Mouse (Mus musculus): ENCODE results near the gene Cdiptos. TPM values are rescaled to one million over a fixed set of nuclear protein-coding genes. Genes with fewer than 3 reads are reported as not detected.

The Cdiptos gene
- total RNA-seq (2021), result under 1 TPM; 0.45 to 0.59 TPM
- long read RNA-seq, experiment 1, result 0 reads
- long read RNA-seq, experiment 2, result 0 reads

- DNase-seq, result peak; percentile 97 to 98
- intact Hi-C loops (cut with DNase I), result loop anchor here (2.0 kb wide), 2 partner anchors 25 to 39 kb away; partner anchors contain the start of genes Mvp and Sez6l2
These were observed at the start of gene Cdiptos for GRCm38 (mm10) chr7:126975950-126976866. Gene Cdiptos, minus strand, starts transcription at chr7:126976098.

GRCm38 (mm10) chr7:127024755-127025555 lies 49.1 kb upstream of the Cdiptos start:
- intact Hi-C loops (cut with DNase I), result no loop called here
- DNase-seq, result peak; percentile 80

GRCm38 (mm10) chr7:127023896-127024690 lies 48.2 kb upstream of the Cdiptos start:
- intact Hi-C loops (cut with DNase I), result no loop called here
- no peak for DNase-seq

- DNase-seq, result no peak
- intact Hi-C loops (cut with DNase I), result no loop called here
These were observed 47.4 kb upstream of the Cdiptos start for GRCm38 (mm10) chr7:127023272-127023691.

- DNase-seq, result no peak
- intact Hi-C loops (cut with DNase I), result no loop called here
These were observed 46.8 kb upstream of the Cdiptos start for GRCm38 (mm10) chr7:127022528-127023271.

GRCm38 (mm10) chr7:127021563-127022527 lies 45.9 kb upstream of the Cdiptos start:
- DNase-seq, result no peak
- intact Hi-C loops (cut with DNase I), result no loop called here

- intact Hi-C loops (cut with DNase I), result no loop called here
- peak; percentile 48 to 55 for DNase-seq
These were observed 45.1 kb upstream of the Cdiptos start, which contains the start of the genes Gm42742 and Prrt2 for GRCm38 (mm10) chr7:127020901-127021562. Gene Gm42742, minus strand, starts transcription at chr7:127021097. Gene Prrt2, minus strand, starts transcription at chr7:127021211.

- intact Hi-C loops (cut with DNase I), result no loop called here
- DNase-seq, result no peak
These were observed 44.6 kb upstream of the Cdiptos start for GRCm38 (mm10) chr7:127020491-127020890.

- intact Hi-C loops (cut with DNase I), result no loop called here
These were observed 44.1 kb upstream of the Cdiptos start for GRCm38 (mm10) chr7:127020031-127020430.

GRCm38 (mm10) chr7:127019306-127019960 lies 43.5 kb upstream of the Cdiptos start:
- intact Hi-C loops (cut with DNase I), result loop anchor here (10.0 kb wide), 1 partner anchor 85 kb away; no protein-coding TSS in a partner anchor
- no peak for DNase-seq

More at GRCm38 (mm10) chr7:127020031-127020430, 44.1 kb upstream of the Cdiptos start:
- no peak for DNase-seq

GRCm38 (mm10) chr7:127018416-127019305 lies 42.8 kb upstream of the Cdiptos start:
- intact Hi-C loops (cut with DNase I), result loop anchor here (10.0 kb wide), 1 partner anchor 86 kb away; no protein-coding TSS in a partner anchor
- DNase-seq, result no peak

GRCm38 (mm10) chr7:127017950-127018345 lies 42.0 kb upstream of the Cdiptos start:
- intact Hi-C loops (cut with DNase I), result loop anchor here (10.0 kb wide), 1 partner anchor 87 kb away; no protein-coding TSS in a partner anchor
- no peak for DNase-seq

- peak; percentile 95 to 96 for DNase-seq
- intact Hi-C loops (cut with DNase I), result loop anchor here (10.0 kb wide), 1 partner anchor 88 kb away; no protein-coding TSS in a partner anchor
These were observed 41.4 kb upstream of the Cdiptos start, which contains the start of gene Pagr1a for GRCm38 (mm10) chr7:127016971-127017949. Gene Pagr1a, minus strand, starts transcription at chr7:127017352.

GRCm38 (mm10) chr7:127016486-127016938 lies 40.6 kb upstream of the Cdiptos start:
- intact Hi-C loops (cut with DNase I), result loop anchor here (10.0 kb wide), 1 partner anchor 88 kb away; no protein-coding TSS in a partner anchor
- no peak for DNase-seq

GRCm38 (mm10) chr7:127016481-127016485 lies 40.4 kb upstream of the Cdiptos start, which contains the start of gene Pagr1b:
Gene Pagr1b, minus strand, starts transcription at chr7:127016484.
- intact Hi-C loops (cut with DNase I), result loop anchor here (10.0 kb wide), 1 partner anchor 89 kb away; no protein-coding TSS in a partner anchor
- no peak for DNase-seq

Measured in heart, postnatal 14 days (tissue).